Mouse (Mus musculus): ENCODE measurements around the gene Mtif3.
"Not testable (repeated sequence)": the region's sequence is repeated elsewhere in the genome, so short reads cannot be mapped to it uniquely, and the experiment has no call there.

Gene Mtif3

GRCm38 (mm10) chr5:146948508-146949088 is 15.0 kb downstream of the Mtif3 start, which contains the start of gene Gtf3a:
Gtf3a (plus strand) TSS chr5:146948657.
- DNase-seq (ENCODE audit: low read depth) = peak; percentile 97

- DNase-seq (ENCODE audit: low read depth) = peak; percentile 83
Measured at GRCm38 (mm10) chr5:146948041-146948507, 15.5 kb downstream of the Mtif3 start.

- DNase-seq (ENCODE audit: low read depth) = peak; percentile 19
Measured at GRCm38 (mm10) chr5:146947497-146947896, 16.1 kb downstream of the Mtif3 start.

- DNase-seq (ENCODE audit: low read depth) = no peak
Measured at GRCm38 (mm10) chr5:146946682-146947081, 16.9 kb downstream of the Mtif3 start.

- peak; percentile 32 for DNase-seq (ENCODE audit: low read depth)
Measured at GRCm38 (mm10) chr5:146944568-146944967, 19.0 kb downstream of the Mtif3 start.

- DNase-seq (ENCODE audit: low read depth) = no peak
Measured at GRCm38 (mm10) chr5:146942965-146943364, 20.6 kb downstream of the Mtif3 start.

- DNase-seq (ENCODE audit: low read depth) = not testable (repeated sequence)
Measured at GRCm38 (mm10) chr5:146941939-146942338, 21.7 kb downstream of the Mtif3 start.

- peak; percentile 74 for DNase-seq (ENCODE audit: low read depth)
Measured at GRCm38 (mm10) chr5:146940219-146940618, 23.4 kb downstream of the Mtif3 start.

- DNase-seq (ENCODE audit: low read depth) = peak; percentile 48
Measured at GRCm38 (mm10) chr5:146939109-146939796, 24.3 kb downstream of the Mtif3 start.

GRCm38 (mm10) chr5:146937541-146938503 is 25.8 kb downstream of the Mtif3 start:
- no peak for DNase-seq (ENCODE audit: low read depth)

- no peak for DNase-seq (ENCODE audit: low read depth)
Measured at GRCm38 (mm10) chr5:146933466-146933865, 30.1 kb downstream of the Mtif3 start.

GRCm38 (mm10) chr5:146931904-146932553 is 31.6 kb downstream of the Mtif3 start:
- no peak for DNase-seq (ENCODE audit: low read depth)

GRCm38 (mm10) chr5:146931422-146931821 is 32.2 kb downstream of the Mtif3 start:
- DNase-seq (ENCODE audit: low read depth) = no peak

GRCm38 (mm10) chr5:146926673-146927072 is 36.9 kb downstream of the Mtif3 start:
- no peak for DNase-seq (ENCODE audit: low read depth)

GRCm38 (mm10) chr5:146923547-146923946 is 40.1 kb downstream of the Mtif3 start:
- no peak for DNase-seq (ENCODE audit: low read depth)

- DNase-seq (ENCODE audit: low read depth) = no peak
Measured at GRCm38 (mm10) chr5:146921224-146921623, 42.4 kb downstream of the Mtif3 start.

- no peak for DNase-seq (ENCODE audit: low read depth)
Measured at GRCm38 (mm10) chr5:146920314-146921161, 43.1 kb downstream of the Mtif3 start.

GRCm38 (mm10) chr5:146919874-146920273 is 43.7 kb downstream of the Mtif3 start:
- DNase-seq (ENCODE audit: low read depth) = no peak

- DNase-seq (ENCODE audit: low read depth) = not testable (repeated sequence)
Measured at GRCm38 (mm10) chr5:146917357-146917756, 46.2 kb downstream of the Mtif3 start.

- no peak for DNase-seq (ENCODE audit: low read depth)
Measured at GRCm38 (mm10) chr5:146916806-146917205, 46.8 kb downstream of the Mtif3 start.

GRCm38 (mm10) chr5:146916273-146916672 is 47.3 kb downstream of the Mtif3 start:
- no peak for DNase-seq (ENCODE audit: low read depth)
